Mouse (Mus musculus) G1E (cell line): ENCODE data around the gene Gga1.

Source experiments
- CTCF ChIP-seq: IDR thresholded peaks from 2 replicates; pipeline ENCODE4 v1.5.1; 2012; ENCODE audit warnings: low read depth, low read length, inconsistent platforms, mixed read lengths
- GATA1 ChIP-seq: IDR thresholded peaks from 2 replicates; pipeline ENCODE4 v1.6.1; 2012; ENCODE audit warnings: borderline replicate concordance, low read length, inconsistent platforms, mixed read lengths
- POLR2AphosphoS5 ChIP-seq: IDR thresholded peaks from 2 replicates; pipeline ENCODE4 v1.6.1; 2012; ENCODE audit warnings: low read depth, low read length, inconsistent platforms; ENCODE audit not compliant: insufficient replicate concordance

DNA sequence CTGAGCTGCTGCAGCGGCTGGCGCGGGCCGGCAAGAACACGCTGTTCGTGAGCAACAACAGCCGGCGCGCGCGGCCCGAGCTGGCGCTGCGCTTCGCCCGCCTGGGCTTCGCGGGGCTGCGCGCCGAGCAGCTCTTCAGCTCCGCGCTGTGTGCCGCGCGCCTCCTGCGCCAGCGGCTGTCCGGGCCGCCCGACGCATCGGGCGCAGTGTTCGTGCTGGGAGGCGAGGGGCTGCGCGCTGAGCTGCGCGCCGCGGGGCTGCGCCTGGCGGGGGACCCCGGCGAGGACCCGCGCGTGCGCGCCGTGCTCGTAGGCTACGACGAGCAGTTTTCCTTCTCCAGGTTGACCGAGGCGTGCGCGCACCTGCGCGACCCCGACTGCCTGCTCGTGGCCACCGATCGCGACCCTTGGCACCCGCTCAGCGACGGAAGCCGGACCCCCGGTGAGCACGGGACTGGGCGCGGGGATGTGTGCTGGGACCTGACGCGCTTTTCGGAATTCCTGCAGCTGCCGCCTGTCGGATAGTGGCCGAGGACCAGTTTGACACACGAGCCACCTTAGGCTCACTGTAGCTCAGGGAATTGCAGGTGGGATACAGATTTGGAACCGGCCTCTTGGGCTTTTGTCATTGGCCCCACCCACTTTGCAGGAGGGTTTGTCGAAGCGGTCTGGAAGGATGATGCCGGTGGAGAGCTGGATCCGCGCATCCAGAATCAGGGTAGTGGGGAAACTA, 37.3 kb downstream of the Gga1 start:
- no peak for TF ChIP-seq CTCF
- no peak; the same call in 1 of the 2 replicates for TF ChIP-seq POLR2AphosphoS5
- TF ChIP-seq GATA1, result no peak
